Mouse (Mus musculus) lung, embryonic 16.5 days (tissue): Measurements from ENCODE around the gene Smg6. TPM values are rescaled to one million over a fixed set of nuclear protein-coding genes. Genes with fewer than 3 reads are reported as not detected.

ENCODE experiments used
- ATAC-seq: fragments of 200-750 bp; cut with Nextera tagmentation; 2 replicates; pipeline ENCODE4 v1.8.0; 2017; ENCODE audit warnings: low read depth, mild to moderate bottlenecking, moderate library complexity
- H3K27ac ChIP-seq: fragments of 300-500 bp; sonication (generic); 2 replicates; pipeline ENCODE4 v1.5.1; 2014; ENCODE audit warnings: mild to moderate bottlenecking, control low read depth, low read length
- H3K27me3 ChIP-seq: fragments of 300-500 bp; sonication (generic); 2 replicates; pipeline ENCODE4 v1.6.1; 2014; ENCODE audit warnings: low read depth, low read length, mixed read lengths; ENCODE audit not compliant: control insufficient read depth, insufficient read depth
- H3K36me3 ChIP-seq: fragments of 300-500 bp; sonication (generic); 2 replicates; pipeline ENCODE4 v1.6.1; 2014; ENCODE audit warnings: low read length; ENCODE audit not compliant: control insufficient read depth, insufficient read depth
- H3K4me1 ChIP-seq: fragments of 300-500 bp; sonication (generic); replicated peaks from 2 replicates; pipeline ENCODE4 v1.6.1; 2014; ENCODE audit warnings: low read length, mixed read lengths; ENCODE audit not compliant: control insufficient read depth, insufficient read depth
- H3K4me2 ChIP-seq: fragments of 300-500 bp; sonication (generic); 2 replicates; pipeline ENCODE4 v1.6.1; 2014; ENCODE audit warnings: low read depth, low read length, control low read depth
- H3K4me3 ChIP-seq: fragments of 300-500 bp; sonication (generic); 2 replicates; pipeline ENCODE4 v1.5.1; 2014; ENCODE audit warnings: mild to moderate bottlenecking, low read length, control low read depth
- H3K9ac ChIP-seq: fragments of 300-500 bp; sonication (generic); 2 replicates; pipeline ENCODE4 v1.6.1; 2014; ENCODE audit warnings: low read length, control low read depth
- H3K9me3 ChIP-seq: fragments of 300-500 bp; sonication (generic); 2 replicates; pipeline ENCODE4 v1.6.1; 2016; ENCODE audit warnings: low read length; ENCODE audit not compliant: control insufficient read depth
- WGBS: fragments of 180-500 bp; shearing (Covaris S2); extraction: QIAGEN DNeasy Blood & Tissue Kit; methylation state at CpG from one replicate; pipeline ENCODE4 v1.1.7; 2014; 5-methylcytosine and 5-hydroxymethylcytosine counted together
- microRNA counts: library from miRNA; unstranded; fragments of <30 nt; microRNA quantifications from one replicate; lab custom pipeline; 2016
- microRNA-seq: library from miRNA; unstranded; fragments of <30 nt; microRNA quantifications from one replicate; pipeline ENCODE4, GENCODE M21; 2016
- polyA plus RNA-seq: library from polyadenylated mRNA; unstranded; fragments of >200 nt; fragmentation: Nextera tagmentation; extraction: Ambion mirVana; gene quantifications from 2 replicates; pipeline ENCODE4 v1.2.1, GENCODE M21; 2015

Gene Smg6
- polyA plus RNA-seq, 1 experiment from 2014 or later: 17.0 TPM

GRCm38 (mm10) chr11:75212876-75213275 is 287.3 kb downstream of the Smg6 start:
- Histone ChIP-seq H3K4me3 (no peak overlapping the region), H3K4me2 (no peak overlapping the region), H3K27me3 (no peaks in the 10 kb centered on the region; the same call in none of the 2 replicates), H3K9ac (no peak overlapping the region), H3K36me3 (no peaks in the 10 kb centered on the region), H3K4me1 (peaks cover 18% of the 10 kb centered on the region), H3K27ac (no peak overlapping the region), H3K9me3 (no peaks in the 10 kb centered on the region)
- WGBS: 46% methylated on average over 3 of the region's 3 CpGs
- ATAC-seq: no peak

DNA sequence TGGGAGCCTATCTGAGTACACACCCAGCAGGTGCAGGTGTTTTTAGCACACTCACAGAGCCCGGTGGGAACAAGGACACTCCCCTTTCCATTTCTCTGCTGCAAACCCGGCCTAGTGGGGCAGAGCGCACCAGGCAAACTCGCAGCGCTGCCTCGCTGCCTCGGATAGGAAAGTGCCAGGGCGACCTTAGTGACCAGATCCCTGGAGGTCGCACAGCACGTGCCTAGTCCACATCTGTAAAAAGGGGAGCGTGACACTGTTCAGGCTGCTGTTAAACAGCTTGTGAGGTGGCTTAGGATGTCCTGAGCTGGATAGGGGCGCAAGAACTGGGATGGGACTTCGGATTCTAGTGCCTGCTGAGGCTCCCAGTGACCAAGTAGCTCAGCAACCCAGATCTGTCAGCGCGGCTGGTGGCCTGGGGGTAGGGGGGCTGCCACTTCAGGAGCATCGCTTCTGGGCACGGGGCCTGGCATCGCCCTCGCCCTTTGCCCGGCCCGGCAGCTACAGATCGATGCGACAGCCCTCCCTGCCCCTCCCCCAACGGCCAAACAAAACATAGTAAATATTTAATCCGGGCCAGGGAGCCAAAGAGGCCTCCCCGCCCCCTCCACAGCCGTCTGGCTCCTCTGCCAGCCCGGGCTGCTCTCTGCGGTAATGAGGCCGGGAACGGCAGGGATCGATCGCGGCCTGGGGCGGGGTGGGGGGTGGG is 287.9 kb downstream of the Smg6 start:
- Histone ChIP-seq H3K27ac (peak overlapping the region; percentile 43; the same call in 1 of the 2 replicates), H3K4me1 (peaks cover 18% of the 10 kb centered on the region), H3K36me3 (no peaks in the 10 kb centered on the region), H3K9ac (peak overlapping the region; percentile 66), H3K9me3 (no peaks in the 10 kb centered on the region), H3K4me2 (peak overlapping the region; percentile 61), H3K4me3 (peak overlapping the region; percentile 41), H3K27me3 (no peaks in the 10 kb centered on the region; the same call in none of the 2 replicates)
- WGBS: 7% methylated on average over 35 of the region's 35 CpGs
- ATAC-seq: peak; percentile 57

MicroRNAs within 50 kb of the gene (microRNA counts, 519-probe panel; counts per million panel counts)
- microRNA mmu-miR-132 (lab: Ali Mortazavi, UCI) (3,086 counts per million, percentile 60 among the panel's probes with 10 or more counts), microRNA mmu-miR-212 (lab: Ali Mortazavi, UCI) (not detected)

Small RNA genes lying within 50 kb of the gene (microRNA-seq; reads per million reads assigned to microRNA genes)
- gene Mir132 (280 reads per million, percentile 62 among the genes with 10 or more reads in this experiment), gene Mir212 (30.4 reads per million, percentile 37 among the genes with 10 or more reads in this experiment)

Other genes starting within 250 kb of the Smg6 start
- 40.7 and 44.9 TPM in 2 replicates for gene Pafah1b1, start 201.2 kb upstream of the Smg6 start, polyA plus RNA-seq
- 44.3 and 47.5 TPM in 2 replicates for gene Mettl16, start 155.0 kb upstream of the Smg6 start, polyA plus RNA-seq
- 3.0 and 3.1 TPM in 2 replicates for gene Mnt, start 94.9 kb upstream of the Smg6 start, polyA plus RNA-seq
- gene Sgsm2, start 28.8 kb upstream of the Smg6 start, polyA plus RNA-seq: 3.4 and 4.2 TPM in 2 replicates
- gene Tsr1, start 27.8 kb upstream of the Smg6 start, polyA plus RNA-seq: 32.3 and 34.3 TPM in 2 replicates
- 20.7 and 21.4 TPM in 2 replicates for gene Srr, start 125 bp downstream of the Smg6 start, polyA plus RNA-seq
- gene Hic1, start 243.7 kb downstream of the Smg6 start, polyA plus RNA-seq: 8.4 and 8.5 TPM in 2 replicates